Mouse (Mus musculus): ENCODE measurements around the gene Dnal1.

DNA sequence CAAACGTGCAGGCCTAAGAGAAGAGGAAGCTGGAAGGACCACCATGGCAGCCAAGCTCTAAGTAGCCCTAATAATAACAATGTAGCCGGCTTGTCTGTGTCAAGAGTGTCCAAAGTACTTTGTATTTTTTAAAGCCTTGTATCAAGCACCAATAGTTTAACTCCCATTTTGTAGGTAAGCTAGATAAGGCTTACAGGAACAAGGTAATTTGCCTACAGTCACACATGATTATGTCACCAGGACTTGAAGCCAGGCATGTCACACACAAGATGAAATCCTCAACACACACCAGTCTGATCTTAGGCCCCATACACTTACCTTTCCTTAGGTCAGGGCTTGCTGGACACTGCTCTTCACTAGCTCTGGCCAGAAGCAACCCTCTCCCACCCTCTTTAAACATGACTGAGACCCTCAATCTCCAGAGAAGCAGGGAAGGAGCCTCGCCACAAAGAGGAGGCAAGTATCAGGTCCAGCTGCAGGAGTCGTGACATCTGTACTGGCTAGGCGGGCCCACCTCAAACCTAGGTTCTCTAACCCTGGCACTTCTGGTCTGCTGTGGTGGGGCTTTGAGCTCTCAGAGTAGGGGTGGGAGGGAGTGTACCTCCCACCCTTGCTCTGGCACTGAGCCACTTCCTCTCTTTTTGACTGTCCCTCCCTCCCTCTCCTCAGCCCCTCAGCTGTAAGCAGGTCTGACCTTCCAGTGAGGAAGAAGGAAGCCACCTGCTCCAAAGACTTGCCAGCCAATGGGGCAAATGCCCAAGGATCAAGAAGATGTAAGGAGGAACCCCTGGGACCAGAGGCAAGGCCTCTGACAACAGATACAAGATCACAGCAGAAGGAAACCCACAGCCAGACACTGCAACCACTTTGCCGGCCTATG is 63.0 kb downstream of the Dnal1 start:
- TF ChIP-seq CTCF (conservative IDR thresholded peaks at IDR 0.05; ENCODE audit: insufficient read depth, insufficient read length, low read depth, low read length) = no peak
- no peak for TF ChIP-seq POLR2A (IDR thresholded peaks at IDR 0.05; ENCODE audit: low read depth, low read length)
